Mouse (Mus musculus) kidney, postnatal 10 days (tissue): ENCODE measurements around the gene Sec24c.

Experiments
- DNase-seq: peaks from one replicate; pipeline ENCODE4 v3.0.0; 2021; ENCODE audit warnings: mixed read lengths

Gene Sec24c

DNA sequence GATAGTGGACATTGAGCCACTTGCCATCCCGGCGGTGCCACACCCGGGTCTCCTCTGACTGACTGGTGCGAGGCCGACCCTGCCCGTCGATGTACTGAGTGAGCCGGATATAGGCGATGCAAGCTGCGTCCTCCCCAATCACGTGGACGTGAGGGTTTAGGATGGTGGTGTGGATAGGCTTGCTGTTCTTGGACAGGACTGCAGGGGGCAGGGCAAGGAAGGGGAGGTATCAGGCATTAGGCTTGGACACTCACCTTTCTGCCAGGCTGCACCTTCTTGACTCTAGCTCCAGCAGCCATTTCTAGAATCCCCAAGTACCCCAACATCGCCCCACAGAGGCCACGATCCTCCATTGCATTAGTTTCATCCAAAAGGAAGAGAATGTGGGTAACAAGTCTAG is 63.2 kb downstream of the Sec24c start:
- peak; percentile 75 for DNase-seq

DNA sequence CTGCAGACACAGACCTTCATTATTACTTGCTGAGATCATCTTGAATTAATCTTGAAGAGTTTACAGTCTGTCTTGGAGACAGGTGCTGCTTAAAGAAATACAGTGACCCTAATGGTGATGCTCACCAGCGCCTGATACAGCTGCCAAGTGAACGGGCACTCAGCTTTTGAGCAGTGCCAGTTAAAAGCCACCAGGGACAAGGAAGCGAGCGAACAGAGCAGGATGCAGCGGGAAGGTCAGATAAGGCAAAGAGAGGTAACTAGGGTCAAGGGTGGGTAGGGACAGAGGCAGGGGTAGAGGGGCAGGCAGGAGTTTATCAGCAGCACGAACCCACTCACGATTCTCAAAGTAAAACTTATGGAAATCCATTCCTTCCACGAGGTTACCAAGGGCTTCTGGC is 64.4 kb downstream of the Sec24c start:
- DNase-seq: no peak

DNA sequence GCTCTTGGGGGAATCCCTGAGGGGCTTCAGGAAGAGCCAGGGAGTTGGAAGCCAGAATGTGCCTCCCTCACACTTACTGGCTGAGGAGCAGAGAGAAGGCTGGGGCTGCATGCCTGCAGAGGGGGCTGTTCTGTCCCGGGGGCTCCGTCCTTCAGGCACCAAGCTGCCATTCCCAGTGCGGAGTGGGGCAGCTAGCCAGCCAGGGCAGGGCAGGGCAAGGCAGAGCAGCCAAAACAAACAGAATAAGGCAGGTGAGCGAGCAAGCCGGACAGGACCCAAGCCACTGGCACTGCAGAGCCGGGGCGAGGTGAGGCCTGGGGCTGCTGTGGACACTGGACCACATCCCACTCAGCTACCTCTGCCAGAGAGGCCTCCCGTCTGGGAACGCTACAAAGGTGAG is 67.2 kb downstream of the Sec24c start:
- no peak for DNase-seq

DNA sequence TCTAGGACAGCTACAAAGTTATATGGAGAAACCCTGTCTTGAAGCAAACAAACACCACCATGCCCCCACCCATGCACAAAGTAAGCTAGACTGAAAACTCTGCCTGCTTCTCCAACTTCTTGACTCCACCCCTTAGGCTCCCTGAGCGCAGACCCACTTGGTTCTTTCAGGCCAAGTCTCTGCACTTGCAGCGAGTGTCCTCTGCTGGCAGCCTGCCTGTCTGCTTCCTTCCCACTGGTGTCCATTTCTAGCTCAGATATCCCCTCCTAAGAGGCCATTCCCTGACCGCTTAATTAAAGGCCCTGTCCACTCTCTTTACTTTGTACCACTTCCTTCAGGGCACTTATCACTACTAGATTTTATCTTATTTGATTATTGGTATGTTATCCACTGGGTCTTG is 69.5 kb downstream of the Sec24c start:
- peak; percentile 70 for DNase-seq
